Mouse (Mus musculus) neural tube, embryonic 11.5 days (tissue): ENCODE data around the gene Snx29. TPM values are rescaled to one million over a fixed set of nuclear protein-coding genes. Genes with fewer than 3 reads are reported as not detected.
"Not testable (repeated sequence)": the region's sequence is repeated elsewhere in the genome, so short reads cannot be mapped to it uniquely, and the experiment has no call there.

Experiments used
- ATAC-seq: fragments of 200-750 bp; cut with Nextera tagmentation; 2 replicates; pipeline ENCODE4 v1.8.0; 2017; ENCODE audit warnings: moderate number of reproducible peaks, mild to moderate bottlenecking, moderate TSS enrichment, moderate library complexity; ENCODE audit not compliant: insufficient read depth, low FRiP score, low TSS enrichment
- DNase-seq: peaks from one replicate; pipeline ENCODE4 v3.0.0-alpha.2; 2015; ENCODE audit warnings: low spot score
- H3K27ac ChIP-seq: fragments of 300-500 bp; sonication (generic); 2 replicates; pipeline ENCODE4 v1.5.1; 2014; ENCODE audit warnings: low read depth, mild to moderate bottlenecking, low read length
- H3K27me3 ChIP-seq: fragments of 300-500 bp; sonication (generic); 2 replicates; pipeline ENCODE4 v1.6.1; 2014; ENCODE audit warnings: mild to moderate bottlenecking, low read length, mixed read lengths; ENCODE audit not compliant: control insufficient read depth, insufficient read depth
- H3K36me3 ChIP-seq: fragments of 300-500 bp; sonication (generic); 2 replicates; pipeline ENCODE4 v1.6.1; 2014; ENCODE audit warnings: mild to moderate bottlenecking, low read length, moderate library complexity, mixed read lengths; ENCODE audit not compliant: control insufficient read depth, insufficient read depth
- H3K4me1 ChIP-seq: fragments of 300-500 bp; sonication (generic); 2 replicates; pipeline ENCODE4 v1.6.1; 2014; ENCODE audit warnings: low read length, mixed read lengths; ENCODE audit not compliant: control insufficient read depth, insufficient read depth
- H3K4me2 ChIP-seq: fragments of 300-500 bp; sonication (generic); 2 replicates; pipeline ENCODE4 v1.6.1; 2014; ENCODE audit warnings: low read depth, mild to moderate bottlenecking, moderate library complexity
- H3K4me3 ChIP-seq: fragments of 300-500 bp; sonication (generic); 2 replicates; pipeline ENCODE4 v1.5.1; 2014; ENCODE audit warnings: low read depth, low read length
- H3K9ac ChIP-seq: fragments of 300-500 bp; sonication (generic); 2 replicates; pipeline ENCODE4 v1.6.1; 2014; ENCODE audit warnings: mild to moderate bottlenecking, low read length
- H3K9me3 ChIP-seq: fragments of 300-500 bp; sonication (generic); 2 replicates; pipeline ENCODE4 v1.6.1; 2016; ENCODE audit warnings: low read length; ENCODE audit not compliant: control insufficient read depth
- WGBS: fragments of 180-500 bp; shearing (Covaris S2); extraction: QIAGEN DNeasy Blood & Tissue Kit; methylation state at CpG from one replicate; pipeline ENCODE4 v1.1.7; 2014; 5-methylcytosine and 5-hydroxymethylcytosine counted together
- polyA plus RNA-seq: library from polyadenylated mRNA; unstranded; fragments of >200 nt; fragmentation: Nextera tagmentation; extraction: Ambion mirVana; gene quantifications from 2 replicates; pipeline ENCODE4 v1.2.1, GENCODE M21; 2014

The Snx29 gene
- polyA plus RNA-seq, 1 experiment from 2014 or later = 10.6 TPM

- 81% methylated on average over 4 of the region's 4 CpGs for WGBS
- no peak overlapping the region for H3K27ac ChIP-seq
- no peaks in the 10 kb centered on the region for H3K9me3 ChIP-seq
- H3K4me2 ChIP-seq = no peak overlapping the region
- no peak overlapping the region for H3K4me3 ChIP-seq
- ATAC-seq (no peak), DNase-seq (no peak)
- no peaks in the 10 kb centered on the region for H3K4me1 ChIP-seq
- H3K9ac ChIP-seq = no peak overlapping the region
- H3K27me3 ChIP-seq = no peaks in the 10 kb centered on the region
- no peaks in the 10 kb centered on the region for H3K36me3 ChIP-seq
Measured at GRCm38 (mm10) chr16:11343292-11343815, 20.6 kb downstream of the Snx29 start.

- no peaks in the 10 kb centered on the region for H3K4me1 ChIP-seq
- no peaks in the 10 kb centered on the region for H3K36me3 ChIP-seq
- DNase-seq = no peak
- WGBS = 90% methylated on average over 7 of the region's 7 CpGs
- H3K9me3 ChIP-seq = no peaks in the 10 kb centered on the region
- H3K4me2 ChIP-seq = no peak overlapping the region
- 0 out of 2 replicates have a peak overlapping the region, but pooled peaks have one; percentile 14 for H3K27ac ChIP-seq
- no peak overlapping the region for H3K4me3 ChIP-seq
- no peak overlapping the region for H3K9ac ChIP-seq
- no peaks in the 10 kb centered on the region for H3K27me3 ChIP-seq
- ATAC-seq = no peak
Measured at GRCm38 (mm10) chr16:11351903-11352302, 29.2 kb downstream of the Snx29 start.

GRCm38 (mm10) chr16:11359173-11359572 is 36.5 kb downstream of the Snx29 start:
- no peak for DNase-seq

GRCm38 (mm10) chr16:11359919-11360318 is 37.2 kb downstream of the Snx29 start:
- Histone ChIP-seq H3K4me2 (no peak overlapping the region), H3K27ac (no peak overlapping the region), H3K9me3 (no peaks in the 10 kb centered on the region), H3K4me1 (no peaks in the 10 kb centered on the region), H3K9ac (no peak overlapping the region), H3K27me3 (no peaks in the 10 kb centered on the region), H3K4me3 (no peak overlapping the region), H3K36me3 (no peaks in the 10 kb centered on the region)
- DNase-seq = no peak
- WGBS = 34% methylated on average over 10 of the region's 10 CpGs
- ATAC-seq = no peak

More at GRCm38 (mm10) chr16:11359173-11359572, 36.5 kb downstream of the Snx29 start:
- H3K9me3 ChIP-seq = no peaks in the 10 kb centered on the region
- no peaks in the 10 kb centered on the region for H3K36me3 ChIP-seq
- H3K4me2 ChIP-seq = no peak overlapping the region
- no peak for ATAC-seq
- no peak overlapping the region for H3K27ac ChIP-seq
- 81% methylated on average over 5 of the region's 5 CpGs for WGBS
- no peak overlapping the region for H3K9ac ChIP-seq
- no peak overlapping the region for H3K4me3 ChIP-seq
- H3K4me1 ChIP-seq = no peaks in the 10 kb centered on the region
- H3K27me3 ChIP-seq = no peaks in the 10 kb centered on the region

GRCm38 (mm10) chr16:11360576-11360975 is 37.9 kb downstream of the Snx29 start:
- WGBS = 67% methylated on average over 2 of the region's 2 CpGs
- DNase-seq, H3K9me3 ChIP-seq, H3K4me1 ChIP-seq, H3K36me3 ChIP-seq, H3K27me3 ChIP-seq, H3K27ac ChIP-seq, H3K4me2 ChIP-seq, H3K4me3 ChIP-seq, H3K9ac ChIP-seq, ATAC-seq: not testable (repeated sequence)

GRCm38 (mm10) chr16:11365626-11366025 is 42.9 kb downstream of the Snx29 start:
- no peak overlapping the region for H3K4me3 ChIP-seq
- ATAC-seq = no peak
- no peaks in the 10 kb centered on the region for H3K9me3 ChIP-seq
- no peaks in the 10 kb centered on the region for H3K36me3 ChIP-seq
- H3K27me3 ChIP-seq = no peaks in the 10 kb centered on the region
- no peak for DNase-seq
- H3K4me2 ChIP-seq = no peak overlapping the region
- peaks cover 2% of the 10 kb centered on the region; the same call in 1 of the 2 replicates for H3K4me1 ChIP-seq
- WGBS = 85% methylated on average over 5 of the region's 5 CpGs
- H3K9ac ChIP-seq = no peak overlapping the region
- H3K27ac ChIP-seq = no peak overlapping the region

GRCm38 (mm10) chr16:11366851-11367250 is 44.1 kb downstream of the Snx29 start:
- Histone ChIP-seq H3K36me3 (no peaks in the 10 kb centered on the region), H3K4me2 (no peak overlapping the region), H3K4me3 (no peak overlapping the region), H3K9ac (no peak overlapping the region), H3K4me1 (peaks cover 2% of the 10 kb centered on the region; the same call in 1 of the 2 replicates), H3K9me3 (no peaks in the 10 kb centered on the region), H3K27me3 (no peaks in the 10 kb centered on the region), H3K27ac (no peak overlapping the region)
- DNase-seq (no peak), ATAC-seq (no peak)
- WGBS = 60% methylated on average over 1 of the region's 1 CpGs

- ATAC-seq (no peak), DNase-seq (no peak)
- peaks cover 2% of the 10 kb centered on the region; the same call in 1 of the 2 replicates for H3K4me1 ChIP-seq
- WGBS = 83% methylated on average over 3 of the region's 3 CpGs
- no peak overlapping the region for H3K4me3 ChIP-seq
- no peak overlapping the region for H3K27ac ChIP-seq
- H3K36me3 ChIP-seq = no peaks in the 10 kb centered on the region
- H3K4me2 ChIP-seq = no peak overlapping the region
- H3K27me3 ChIP-seq = no peaks in the 10 kb centered on the region
- no peaks in the 10 kb centered on the region for H3K9me3 ChIP-seq
- no peak overlapping the region for H3K9ac ChIP-seq
Measured at GRCm38 (mm10) chr16:11368412-11368811, 45.7 kb downstream of the Snx29 start.

- no peak for ATAC-seq
- H3K9ac ChIP-seq = no peak overlapping the region
- no peaks in the 10 kb centered on the region for H3K36me3 ChIP-seq
- no peak overlapping the region for H3K4me3 ChIP-seq
- no peak overlapping the region for H3K4me2 ChIP-seq
- no peaks in the 10 kb centered on the region for H3K9me3 ChIP-seq
- H3K4me1 ChIP-seq = peaks cover 2% of the 10 kb centered on the region; the same call in 1 of the 2 replicates
- H3K27ac ChIP-seq = no peak overlapping the region
- no peak for DNase-seq
- H3K27me3 ChIP-seq = no peaks in the 10 kb centered on the region
- WGBS = 84% methylated on average over 4 of the region's 4 CpGs
Measured at GRCm38 (mm10) chr16:11369162-11369561, 46.5 kb downstream of the Snx29 start.
